Mouse (Mus musculus) brain, embryonic 14.5 days (tissue): Measurements from ENCODE around the gene Zfp423. TPM values are rescaled to one million over a fixed set of nuclear protein-coding genes. Genes with fewer than 3 reads are reported as not detected.

Experiments
- DNase-seq: peaks from one replicate; pipeline ENCODE4 v3.0.0-alpha.2; 2011; ENCODE audit warnings: low read depth
- CTCF ChIP-seq: fragments of 200-500 bp; IDR thresholded peaks from 2 replicates; pipeline ENCODE4 v1.5.1; 2012; ENCODE audit warnings: inconsistent platforms, mild to moderate bottlenecking, moderate library complexity, borderline replicate concordance; ENCODE audit not compliant: insufficient read depth, insufficient read length; ENCODE audit errors: extremely low read depth
- POLR2A ChIP-seq: fragments of 200-500 bp; IDR thresholded peaks from 2 replicates; pipeline ENCODE4 v1.6.1; 2012; ENCODE audit warnings: mild to moderate bottlenecking, inconsistent platforms, borderline replicate concordance; ENCODE audit not compliant: poor library complexity, insufficient read depth, insufficient read length, severe bottlenecking; ENCODE audit errors: extremely low read depth
- polyA plus RNA-seq: library from polyadenylated mRNA; depleted of rRNA; stranded (reverse); fragments of >200 nt; gene quantifications from 2 replicates; pipeline ENCODE4 v1.2.3, GENCODE M21; 2012

Zfp423 gene
- polyA plus RNA-seq, 1 experiment: 113 TPM

DNA sequence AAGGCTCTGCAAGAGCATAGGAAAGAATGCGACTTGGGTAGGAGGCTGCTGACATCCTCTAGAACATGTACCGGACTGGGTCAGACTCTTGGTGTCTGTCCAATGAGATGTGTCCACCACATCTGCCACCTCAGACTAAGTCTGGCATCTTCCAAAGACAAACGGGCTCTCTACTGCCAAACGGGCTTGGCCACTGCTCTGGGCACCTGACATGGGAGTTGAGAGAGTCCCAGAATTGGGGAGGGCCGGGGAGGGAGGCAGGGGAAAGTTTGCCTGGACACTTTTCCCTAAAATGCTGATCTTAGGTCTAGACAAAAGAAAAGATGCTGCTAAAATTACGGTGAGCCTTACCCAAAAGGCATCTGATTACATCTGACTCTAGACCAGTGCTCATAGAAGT is 36.5 kb downstream of the Zfp423 start:
- no peak for DNase-seq
- no peak for TF ChIP-seq CTCF

DNA sequence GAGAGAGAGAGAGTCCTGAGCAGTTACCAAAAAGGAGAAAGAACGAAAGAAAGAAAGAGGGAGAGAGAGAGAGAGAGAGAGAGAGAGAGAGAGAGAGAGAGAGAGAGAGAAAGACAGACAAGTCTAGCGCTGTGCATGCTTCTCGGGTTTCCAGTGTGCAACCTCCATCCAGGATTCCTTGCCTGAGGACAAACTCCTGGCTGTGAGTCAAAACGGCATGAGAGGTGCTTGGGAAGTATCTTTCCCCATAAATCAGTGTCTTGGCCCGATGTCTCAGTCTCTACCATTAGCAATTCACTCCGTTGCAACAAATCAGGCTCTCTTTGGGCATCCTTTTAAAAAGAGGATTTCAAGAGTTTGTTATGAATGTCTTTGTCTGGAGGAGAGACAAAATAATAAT is 36.9 kb downstream of the Zfp423 start:
- DNase-seq: peak; percentile 45
- TF ChIP-seq CTCF (no peak), POLR2A (no peak)

DNA sequence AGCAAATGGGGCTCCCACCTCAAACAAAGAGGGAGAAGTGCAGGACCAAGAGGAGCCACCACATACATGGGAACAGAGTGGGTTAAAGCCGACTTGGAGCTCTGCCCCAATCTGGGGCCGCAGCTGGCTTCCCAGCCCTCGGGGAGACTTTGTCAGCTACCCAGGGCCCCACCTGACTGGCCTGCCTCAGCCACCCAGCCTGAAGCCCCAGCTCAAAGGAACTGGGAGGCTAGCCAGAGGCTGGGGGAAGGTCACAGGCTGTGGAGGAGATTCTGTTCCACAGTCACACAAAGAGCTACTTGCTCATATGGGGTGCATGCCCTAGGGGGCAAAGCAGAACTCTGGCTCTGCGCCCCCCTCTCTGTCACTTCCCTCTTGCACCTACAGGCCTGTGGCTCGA is 41.4 kb downstream of the Zfp423 start:
- TF ChIP-seq CTCF: no peak
- DNase-seq: peak; percentile 63

DNA sequence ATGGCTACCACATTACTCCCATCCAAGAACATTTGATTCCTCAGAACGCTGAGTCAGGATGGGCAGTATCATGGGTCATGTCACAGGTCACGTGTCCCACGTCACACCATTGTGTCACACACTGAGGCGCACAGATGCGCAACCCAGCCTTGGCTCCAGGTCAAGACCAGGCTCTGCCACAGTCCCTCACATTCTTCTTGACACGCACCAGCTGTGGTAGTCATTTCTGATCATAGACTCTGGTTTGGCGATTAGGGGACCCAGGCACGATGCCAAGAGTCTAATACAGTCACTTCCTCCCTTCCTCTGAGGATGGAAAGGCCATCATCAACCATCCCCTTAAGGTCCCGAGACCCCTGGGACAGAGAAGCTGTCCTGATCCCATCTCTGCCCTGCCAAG is 43.6 kb downstream of the Zfp423 start:
- no peak for DNase-seq
- TF ChIP-seq POLR2A (no peak), CTCF (no peak)

DNA sequence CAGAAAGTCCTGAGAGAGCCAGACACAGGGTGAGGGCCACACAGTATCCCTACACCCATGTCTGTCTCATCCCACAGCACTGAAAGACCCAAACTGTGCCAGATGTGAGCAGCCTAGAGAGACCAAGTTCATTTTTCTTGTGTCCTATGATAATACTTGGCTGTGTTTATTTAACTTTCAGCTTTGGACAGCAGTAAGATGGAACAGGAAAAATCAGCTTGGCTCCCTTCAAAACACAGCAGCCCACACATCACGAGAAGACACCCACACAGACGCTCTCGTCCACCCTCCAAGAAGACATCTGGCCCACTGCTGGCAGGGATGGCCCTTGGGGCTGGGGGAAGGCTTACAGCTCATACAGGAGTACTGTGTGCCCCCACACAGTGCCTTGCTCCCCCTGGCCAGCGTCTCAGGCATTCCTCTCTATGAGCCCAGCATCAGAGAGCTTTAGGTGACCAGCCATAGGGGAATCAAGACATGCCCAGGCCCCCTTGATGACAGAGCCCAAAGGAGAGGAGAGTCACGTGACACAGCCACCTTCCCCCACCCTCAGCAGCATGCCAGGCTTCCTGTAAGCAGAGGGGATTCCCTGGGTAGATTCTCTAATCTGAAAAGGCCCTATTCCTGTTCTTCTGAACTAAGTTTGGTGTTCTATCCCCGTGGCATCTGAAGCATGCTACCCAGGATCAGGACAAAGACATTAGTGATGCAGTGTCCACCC is 45.0 kb downstream of the Zfp423 start:
- DNase-seq: no peak
- no peak for TF ChIP-seq CTCF
- no peak for TF ChIP-seq POLR2A

DNA sequence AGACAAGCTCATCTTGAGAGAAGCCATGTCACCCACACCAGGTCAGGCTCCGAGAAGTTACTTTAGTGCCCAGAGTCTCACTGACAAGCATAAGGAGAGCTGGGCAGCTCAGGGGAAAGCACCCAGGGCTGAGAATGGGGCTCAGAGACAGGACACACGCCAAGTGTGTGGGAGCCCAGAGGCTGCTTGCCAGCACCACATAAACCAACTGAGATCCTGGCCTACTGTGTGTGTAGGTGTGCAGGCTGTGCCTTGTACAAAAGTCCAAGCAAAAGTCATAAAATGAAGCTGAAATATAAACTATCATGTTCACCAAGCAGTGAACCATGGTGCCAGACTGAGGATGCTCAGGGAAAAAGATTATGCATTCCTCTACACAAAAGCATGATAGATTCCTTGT is 50.5 kb downstream of the Zfp423 start:
- TF ChIP-seq CTCF (no peak), POLR2A (no peak)
- no peak for DNase-seq

DNA sequence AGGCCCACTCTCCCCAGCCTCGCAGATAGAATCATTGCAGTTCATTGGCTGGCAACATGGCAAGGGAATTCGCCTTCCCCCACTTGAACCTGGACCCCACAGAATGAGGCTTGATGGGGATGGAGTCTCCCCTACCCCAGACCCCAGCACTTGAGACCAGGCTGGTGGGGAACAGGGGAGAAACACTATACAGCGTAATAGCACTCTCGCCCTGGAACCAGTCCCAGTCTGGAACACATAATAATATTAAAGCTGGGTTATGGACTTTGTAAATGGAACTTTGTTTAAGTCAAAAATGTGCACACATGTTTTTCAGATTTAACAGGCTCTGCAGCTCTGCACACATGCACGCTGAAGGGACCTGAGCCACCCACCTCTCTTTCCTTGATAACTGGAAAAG is 54.0 kb downstream of the Zfp423 start:
- DNase-seq: no peak
- TF ChIP-seq POLR2A: no peak
- no peak for TF ChIP-seq CTCF

DNA sequence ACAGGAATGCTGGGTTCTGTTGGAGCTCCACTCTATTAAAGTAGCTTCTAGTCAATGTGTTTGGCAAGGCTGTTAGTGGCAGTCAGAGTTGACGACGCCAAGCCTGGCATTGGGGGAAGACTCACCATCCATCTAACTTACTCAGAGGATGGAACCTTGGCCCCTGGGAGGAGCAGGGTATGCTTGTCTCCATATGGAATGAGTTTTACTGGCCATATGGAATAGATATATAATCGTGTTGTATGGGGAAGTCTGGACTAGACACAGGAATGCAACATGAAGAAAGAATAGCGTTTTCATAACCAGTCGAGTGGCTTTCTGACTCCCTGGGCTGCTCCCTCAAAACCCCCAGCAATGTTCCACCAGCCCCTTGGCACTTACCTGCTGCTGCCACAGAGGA is 55.3 kb downstream of the Zfp423 start:
- TF ChIP-seq POLR2A (no peak), CTCF (no peak)
- no peak for DNase-seq

DNA sequence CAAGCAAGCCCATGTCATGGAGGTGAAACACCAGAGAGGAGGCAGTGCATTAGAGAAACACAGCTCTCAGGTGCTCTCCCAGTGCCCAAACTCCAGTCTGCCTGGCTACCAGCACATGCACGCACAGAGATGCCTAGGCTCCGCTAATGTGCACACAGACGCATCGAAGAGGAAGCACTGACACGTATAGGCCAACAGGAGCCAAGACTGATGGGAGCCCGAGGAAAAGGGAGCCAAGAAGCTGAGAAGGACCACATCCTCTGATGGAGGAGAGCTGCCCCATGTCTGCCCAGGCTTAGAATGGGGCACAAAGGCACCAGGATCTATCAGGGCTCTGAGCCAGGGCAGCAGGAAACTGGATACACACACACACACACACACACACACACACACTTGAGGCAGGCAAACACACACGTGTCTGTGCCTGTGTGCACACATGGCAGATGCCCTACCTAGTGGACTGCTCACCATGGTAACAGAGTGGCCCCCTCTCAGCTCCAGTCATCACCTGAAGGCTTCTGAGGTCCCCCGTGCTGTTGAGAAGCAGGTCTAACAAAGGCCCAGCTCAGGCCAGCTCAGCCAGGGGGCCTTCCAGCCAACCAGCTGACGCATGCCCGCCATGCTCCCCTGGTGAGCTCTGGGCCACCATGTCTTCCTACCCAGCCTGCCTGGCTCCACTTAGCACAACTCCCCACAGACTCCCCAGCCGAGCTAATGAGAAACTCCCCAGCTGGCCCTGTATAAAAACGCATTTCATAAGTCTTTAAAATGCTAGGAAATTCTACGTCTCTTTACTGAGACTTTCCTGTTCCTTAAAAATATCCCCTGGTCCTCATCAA is 64.0 kb downstream of the Zfp423 start:
- peak; percentile 47 for DNase-seq
- TF ChIP-seq CTCF: no peak
- TF ChIP-seq POLR2A: no peak

DNA sequence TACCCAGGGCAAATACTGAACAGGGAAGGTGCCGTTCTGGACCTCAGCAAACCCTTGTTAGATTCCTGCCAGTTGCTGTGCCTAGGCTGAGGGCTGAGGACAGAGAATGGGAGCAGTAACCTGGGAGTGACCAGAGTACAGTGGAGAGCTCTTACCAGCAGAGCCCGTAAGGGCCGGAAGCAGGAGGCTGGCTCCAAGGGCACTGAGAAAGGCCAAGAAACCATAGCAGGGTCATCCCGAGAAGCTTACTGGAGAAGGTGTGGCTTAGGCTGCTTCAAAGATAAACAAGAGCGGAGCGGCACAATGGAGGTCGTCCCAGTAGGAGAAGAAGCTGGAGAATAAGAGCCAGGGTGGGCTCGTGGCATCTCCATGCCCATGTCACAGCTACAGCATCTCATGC is 65.1 kb downstream of the Zfp423 start:
- TF ChIP-seq CTCF (no peak), POLR2A (no peak)
- DNase-seq: no peak

DNA sequence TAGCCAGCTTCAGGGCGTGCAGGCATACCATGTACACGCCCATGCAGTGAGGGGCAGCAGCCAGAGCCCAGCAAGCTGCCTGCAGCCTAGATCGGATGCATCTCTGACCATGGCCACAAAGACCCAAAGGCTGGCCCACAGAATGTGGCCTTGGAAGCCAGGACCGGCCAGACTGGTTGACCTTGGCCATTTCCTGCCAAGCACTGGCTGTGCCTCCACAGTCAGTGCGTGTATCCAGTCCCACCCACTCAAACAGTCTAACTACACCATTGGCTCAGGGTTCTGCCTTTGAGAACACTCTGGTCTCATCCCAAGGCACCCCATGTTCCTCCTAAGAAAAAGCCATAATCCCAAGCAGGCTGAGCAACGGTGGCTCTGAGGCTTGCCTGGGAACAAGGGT is 65.8 kb downstream of the Zfp423 start:
- no peak for DNase-seq
- TF ChIP-seq CTCF (no peak), POLR2A (no peak)

DNA sequence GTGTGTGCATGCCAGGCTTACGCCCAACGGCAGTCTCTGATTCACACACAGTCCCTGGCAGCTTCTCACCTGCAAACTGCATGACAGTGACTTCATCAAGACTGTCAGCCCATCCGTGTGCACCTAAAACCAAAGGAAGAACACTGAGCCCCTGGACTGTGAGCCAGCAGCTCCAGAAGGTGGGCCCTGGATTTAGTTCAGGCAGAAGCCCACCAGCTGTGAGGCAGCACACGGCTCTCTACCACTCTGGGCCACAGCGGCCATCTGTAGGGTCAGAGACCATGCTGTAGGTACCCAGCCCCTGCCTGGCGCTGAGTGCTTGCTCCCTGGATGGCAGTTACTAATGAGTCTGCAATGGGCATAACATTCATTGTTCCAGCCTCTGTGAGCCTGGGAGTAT is 66.5 kb downstream of the Zfp423 start:
- no peak for TF ChIP-seq POLR2A
- no peak for TF ChIP-seq CTCF
- DNase-seq: no peak
